In genomic region chr9:77279371-77279770, GRCm38 (mm10) we compare ENCODE assay signal across 20 mouse cellular contexts.
"Had no signal": no experiment of that assay in that cellular context is flagged by ENCODE, and none has a peak within 500 bp of the region (broad histone marks: within the 10 kb centered on the region; RNA-seq: fewer than 3 reads in every experiment).

No protein-coding gene starts in this region.

- H3K36me3 ChIP-seq: limb, embryonic 12.5 days; limb, embryonic 15.5 days; midbrain, embryonic 12.5 days; midbrain, embryonic 15.5 days; neural tube, embryonic 13.5 days had no signal

- H3K9ac ChIP-seq: limb, embryonic 12.5 days; limb, embryonic 15.5 days; liver, embryonic 14.5 days; liver, postnatal 0 days; lung, embryonic 14.5 days; midbrain, embryonic 12.5 days; midbrain, embryonic 15.5 days; neural tube, embryonic 13.5 days had no signal

- H3K4me3 ChIP-seq: layer of hippocampus, adult 2 months; limb, embryonic 12.5 days; limb, embryonic 15.5 days; midbrain, embryonic 12.5 days; midbrain, embryonic 15.5 days; neural tube, embryonic 13.5 days had no signal

- H3K4me2 ChIP-seq: limb, embryonic 12.5 days; limb, embryonic 15.5 days; liver, embryonic 11.5 days; lung, embryonic 14.5 days; midbrain, embryonic 12.5 days; midbrain, embryonic 15.5 days; neural tube, embryonic 13.5 days had no signal

- H3K27ac ChIP-seq: kidney, postnatal 0 days; layer of hippocampus, adult 2 months; limb, embryonic 12.5 days; limb, embryonic 15.5 days; liver, embryonic 14.5 days; macrophage; midbrain, embryonic 12.5 days; midbrain, embryonic 15.5 days; neural tube, embryonic 13.5 days had no signal

- H3K4me1 ChIP-seq: limb, embryonic 12.5 days; limb, embryonic 15.5 days; neural tube, embryonic 13.5 days had no signal

- DNase-seq: kidney, postnatal 25 days; layer of hippocampus, adult 9-11 months; left cerebral cortex, postnatal 4 days; liver, postnatal 0 days; lung, embryonic 14.5 days; retina, postnatal 1 day; right cerebral cortex, postnatal 25 days; thymus, adult 18-20 months; thymus, postnatal 36 days had no signal

- ATAC-seq: liver, postnatal 0 days; lung, postnatal 0 days; midbrain, embryonic 15.5 days had no signal

- H3K9me3 ChIP-seq: limb, embryonic 12.5 days; limb, embryonic 15.5 days; midbrain, embryonic 12.5 days; midbrain, embryonic 15.5 days; neural tube, embryonic 13.5 days had no signal

- H3K27me3 ChIP-seq: limb, embryonic 12.5 days; limb, embryonic 15.5 days; midbrain, embryonic 12.5 days; midbrain, embryonic 15.5 days; neural tube, embryonic 13.5 days had no signal
